Mouse (Mus musculus): Measurements from ENCODE around the gene Egfem1. TPM values are rescaled to one million over a fixed set of nuclear protein-coding genes. Genes with fewer than 3 reads are reported as not detected.

Gene Egfem1
- polyA plus RNA-seq, 1 experiment from 2014 or later: 6.8 TPM

GRCm38 (mm10) chr3:29229712-29230111 lies 147.9 kb downstream of the Egfem1 start:
- ATAC-seq: no peak
- H3K9ac ChIP-seq (ENCODE audit: low read depth, low read length): no peak overlapping the region
- no peaks in the 10 kb centered on the region for H3K9me3 ChIP-seq (replicated peaks; ENCODE audit: control insufficient read depth, low read length, poor library complexity, severe bottlenecking)
- H3K36me3 ChIP-seq (ENCODE audit: control insufficient read depth, insufficient read depth, low read length): no peaks in the 10 kb centered on the region
- no peaks in the 10 kb centered on the region for H3K4me1 ChIP-seq (ENCODE audit: control insufficient read depth, insufficient read depth, low read length)
- no peak overlapping the region for H3K4me2 ChIP-seq (ENCODE audit: low read length)
- no peaks in the 10 kb centered on the region for H3K27me3 ChIP-seq (ENCODE audit: control insufficient read depth, insufficient read depth, low read depth, low read length)
- no peak overlapping the region for H3K27ac ChIP-seq (ENCODE audit: low read length)
- H3K4me3 ChIP-seq (ENCODE audit: low read depth, low read length): no peak overlapping the region
- 65% methylated on average over 2 of the region's 2 CpGs for WGBS

GRCm38 (mm10) chr3:29235477-29235876 lies 153.7 kb downstream of the Egfem1 start:
- Histone ChIP-seq H3K9ac (ENCODE audit: low read depth, low read length) (no peak overlapping the region), H3K27ac (ENCODE audit: low read length) (no peak overlapping the region), H3K9me3 (replicated peaks; ENCODE audit: control insufficient read depth, low read length, poor library complexity, severe bottlenecking) (no peaks in the 10 kb centered on the region), H3K27me3 (ENCODE audit: control insufficient read depth, insufficient read depth, low read depth, low read length) (no peaks in the 10 kb centered on the region), H3K4me3 (ENCODE audit: low read depth, low read length) (no peak overlapping the region), H3K4me1 (ENCODE audit: control insufficient read depth, insufficient read depth, low read length) (no peaks in the 10 kb centered on the region), H3K36me3 (ENCODE audit: control insufficient read depth, insufficient read depth, low read length) (no peaks in the 10 kb centered on the region), H3K4me2 (ENCODE audit: low read length) (no peak overlapping the region)
- 43% methylated on average over 4 of the region's 4 CpGs for WGBS
- no peak for ATAC-seq

GRCm38 (mm10) chr3:29236517-29236916 lies 154.7 kb downstream of the Egfem1 start:
- WGBS: 59% methylated on average over 5 of the region's 5 CpGs
- no peak overlapping the region for H3K4me3 ChIP-seq (ENCODE audit: low read depth, low read length)
- no peak overlapping the region for H3K4me2 ChIP-seq (ENCODE audit: low read length)
- no peak overlapping the region for H3K27ac ChIP-seq (ENCODE audit: low read length)
- no peaks in the 10 kb centered on the region for H3K27me3 ChIP-seq (ENCODE audit: control insufficient read depth, insufficient read depth, low read depth, low read length)
- H3K36me3 ChIP-seq (ENCODE audit: control insufficient read depth, insufficient read depth, low read length): no peaks in the 10 kb centered on the region
- H3K9ac ChIP-seq (ENCODE audit: low read depth, low read length): no peak overlapping the region
- no peaks in the 10 kb centered on the region for H3K9me3 ChIP-seq (replicated peaks; ENCODE audit: control insufficient read depth, low read length, poor library complexity, severe bottlenecking)
- ATAC-seq: no peak
- H3K4me1 ChIP-seq (ENCODE audit: control insufficient read depth, insufficient read depth, low read length): no peaks in the 10 kb centered on the region

- 51% methylated on average over 3 of the region's 3 CpGs for WGBS
- H3K27me3 ChIP-seq (ENCODE audit: control insufficient read depth, insufficient read depth, low read depth, low read length): no peaks in the 10 kb centered on the region
- no peaks in the 10 kb centered on the region for H3K4me1 ChIP-seq (ENCODE audit: control insufficient read depth, insufficient read depth, low read length)
- no peak overlapping the region for H3K4me3 ChIP-seq (ENCODE audit: low read depth, low read length)
- no peak overlapping the region for H3K27ac ChIP-seq (ENCODE audit: low read length)
- no peak overlapping the region for H3K9ac ChIP-seq (ENCODE audit: low read depth, low read length)
- no peak overlapping the region for H3K4me2 ChIP-seq (ENCODE audit: low read length)
- no peaks in the 10 kb centered on the region for H3K9me3 ChIP-seq (replicated peaks; ENCODE audit: control insufficient read depth, low read length, poor library complexity, severe bottlenecking)
- no peaks in the 10 kb centered on the region for H3K36me3 ChIP-seq (ENCODE audit: control insufficient read depth, insufficient read depth, low read length)
- no peak for ATAC-seq
These were observed 161.8 kb downstream of the Egfem1 start for GRCm38 (mm10) chr3:29243600-29243999.

- no peak for ATAC-seq
- 0 out of 2 replicates have a peak, but pooled peaks cover 3% of the 10 kb centered on the region for H3K4me1 ChIP-seq (ENCODE audit: control insufficient read depth, insufficient read depth, low read length)
- 45% methylated on average over 4 of the region's 4 CpGs for WGBS
- H3K27ac ChIP-seq (ENCODE audit: low read length): no peak overlapping the region
- no peak overlapping the region for H3K4me3 ChIP-seq (ENCODE audit: low read depth, low read length)
- no peaks in the 10 kb centered on the region for H3K9me3 ChIP-seq (replicated peaks; ENCODE audit: control insufficient read depth, low read length, poor library complexity, severe bottlenecking)
- no peaks in the 10 kb centered on the region for H3K36me3 ChIP-seq (ENCODE audit: control insufficient read depth, insufficient read depth, low read length)
- no peak overlapping the region for H3K9ac ChIP-seq (ENCODE audit: low read depth, low read length)
- H3K4me2 ChIP-seq (ENCODE audit: low read length): no peak overlapping the region
- H3K27me3 ChIP-seq (ENCODE audit: control insufficient read depth, insufficient read depth, low read depth, low read length): no peaks in the 10 kb centered on the region
These were observed 209.8 kb downstream of the Egfem1 start for GRCm38 (mm10) chr3:29291633-29292032.

GRCm38 (mm10) chr3:29292251-29292650 lies 210.4 kb downstream of the Egfem1 start:
- WGBS: 12% methylated on average over 3 of the region's 3 CpGs

GRCm38 (mm10) chr3:29293230-29293629 lies 211.4 kb downstream of the Egfem1 start:
- no peaks in the 10 kb centered on the region for H3K36me3 ChIP-seq (ENCODE audit: control insufficient read depth, insufficient read depth, low read length)
- 25% methylated on average over 4 of the region's 4 CpGs for WGBS
- no peak overlapping the region for H3K4me3 ChIP-seq (ENCODE audit: low read depth, low read length)
- H3K9ac ChIP-seq (ENCODE audit: low read depth, low read length): no peak overlapping the region
- ATAC-seq: no peak
- H3K4me2 ChIP-seq (ENCODE audit: low read length): no peak overlapping the region
- 0 out of 2 replicates have a peak, but pooled peaks cover 3% of the 10 kb centered on the region for H3K4me1 ChIP-seq (ENCODE audit: control insufficient read depth, insufficient read depth, low read length)
- H3K27me3 ChIP-seq (ENCODE audit: control insufficient read depth, insufficient read depth, low read depth, low read length): no peaks in the 10 kb centered on the region
- no peak overlapping the region for H3K27ac ChIP-seq (ENCODE audit: low read length)
- no peaks in the 10 kb centered on the region for H3K9me3 ChIP-seq (replicated peaks; ENCODE audit: control insufficient read depth, low read length, poor library complexity, severe bottlenecking)

More at GRCm38 (mm10) chr3:29292251-29292650, 210.4 kb downstream of the Egfem1 start:
- ATAC-seq: no peak
- H3K4me3 ChIP-seq (ENCODE audit: low read depth, low read length): no peak overlapping the region
- H3K27ac ChIP-seq (ENCODE audit: low read length): no peak overlapping the region
- H3K27me3 ChIP-seq (ENCODE audit: control insufficient read depth, insufficient read depth, low read depth, low read length): no peaks in the 10 kb centered on the region
- no peaks in the 10 kb centered on the region for H3K36me3 ChIP-seq (ENCODE audit: control insufficient read depth, insufficient read depth, low read length)
- H3K4me2 ChIP-seq (ENCODE audit: low read length): no peak overlapping the region
- H3K9ac ChIP-seq (ENCODE audit: low read depth, low read length): no peak overlapping the region
- H3K4me1 ChIP-seq (ENCODE audit: control insufficient read depth, insufficient read depth, low read length): 0 out of 2 replicates have a peak, but pooled peaks cover 3% of the 10 kb centered on the region
- no peaks in the 10 kb centered on the region for H3K9me3 ChIP-seq (replicated peaks; ENCODE audit: control insufficient read depth, low read length, poor library complexity, severe bottlenecking)

- H3K27ac ChIP-seq (ENCODE audit: low read length): no peak overlapping the region
- H3K4me2 ChIP-seq (ENCODE audit: low read length): no peak overlapping the region
- ATAC-seq: no peak
- H3K36me3 ChIP-seq (ENCODE audit: control insufficient read depth, insufficient read depth, low read length): no peaks in the 10 kb centered on the region
- no peaks in the 10 kb centered on the region for H3K4me1 ChIP-seq (ENCODE audit: control insufficient read depth, insufficient read depth, low read length)
- no peaks in the 10 kb centered on the region for H3K9me3 ChIP-seq (replicated peaks; ENCODE audit: control insufficient read depth, low read length, poor library complexity, severe bottlenecking)
- WGBS: 72% methylated on average over 3 of the region's 3 CpGs
- H3K27me3 ChIP-seq (ENCODE audit: control insufficient read depth, insufficient read depth, low read depth, low read length): no peaks in the 10 kb centered on the region
- no peak overlapping the region for H3K9ac ChIP-seq (ENCODE audit: low read depth, low read length)
- no peak overlapping the region for H3K4me3 ChIP-seq (ENCODE audit: low read depth, low read length)
These were observed 260.5 kb downstream of the Egfem1 start for GRCm38 (mm10) chr3:29342223-29342791.

- ATAC-seq: no peak
- H3K27me3 ChIP-seq (ENCODE audit: control insufficient read depth, insufficient read depth, low read depth, low read length): no peaks in the 10 kb centered on the region
- WGBS: 77% methylated on average over 3 of the region's 3 CpGs
These were observed 264.0 kb downstream of the Egfem1 start for GRCm38 (mm10) chr3:29345805-29346204.

More at GRCm38 (mm10) chr3:29345805-29346204, 264.0 kb downstream of the Egfem1 start:
- Histone ChIP-seq H3K4me1 (ENCODE audit: control insufficient read depth, insufficient read depth, low read length) (no peaks in the 10 kb centered on the region), H3K27ac (ENCODE audit: low read length) (no peak overlapping the region), H3K9ac (ENCODE audit: low read depth, low read length) (no peak overlapping the region), H3K36me3 (ENCODE audit: control insufficient read depth, insufficient read depth, low read length) (no peaks in the 10 kb centered on the region), H3K9me3 (replicated peaks; ENCODE audit: control insufficient read depth, low read length, poor library complexity, severe bottlenecking) (no peaks in the 10 kb centered on the region), H3K4me3 (ENCODE audit: low read depth, low read length) (no peak overlapping the region), H3K4me2 (ENCODE audit: low read length) (no peak overlapping the region)
